Mouse (Mus musculus) cortical plate, adult 2 months (tissue): ENCODE data around the gene Klhl5.

ENCODE experiments used
- CTCF ChIP-seq: fragments of 200-500 bp; IDR thresholded peaks from 2 replicates; pipeline ENCODE4 v1.5.1; 2011; ENCODE audit warnings: mild to moderate bottlenecking, control low read depth, low read length; ENCODE audit not compliant: insufficient read depth; ENCODE audit errors: extremely low read depth
- POLR2A ChIP-seq: fragments of 200-500 bp; IDR thresholded peaks from 2 replicates; pipeline ENCODE4 v1.6.1; 2011; ENCODE audit warnings: mild to moderate bottlenecking, low read length, control low read depth; ENCODE audit not compliant: insufficient read depth; ENCODE audit errors: extremely low read depth

GRCm38 (mm10) chr5:65091921-65092320 lies 15.4 kb upstream of the Klhl5 start, which contains the start of gene Tmem156:
- TF ChIP-seq POLR2A: no peak
- TF ChIP-seq CTCF: no peak
